Mouse (Mus musculus): ENCODE measurements around the gene Olfr397. TPM values are rescaled to one million over a fixed set of nuclear protein-coding genes. Genes with fewer than 3 reads are reported as not detected.

The Olfr397 gene
- polyA plus RNA-seq (2014; fragmentation: Illumina TruSeq; extraction: RNeasy Lipid Tissue Mini Kit (QIAGEN cat#74804); ENCODE audit: low read depth, low replicate concordance) = not detected

DNA sequence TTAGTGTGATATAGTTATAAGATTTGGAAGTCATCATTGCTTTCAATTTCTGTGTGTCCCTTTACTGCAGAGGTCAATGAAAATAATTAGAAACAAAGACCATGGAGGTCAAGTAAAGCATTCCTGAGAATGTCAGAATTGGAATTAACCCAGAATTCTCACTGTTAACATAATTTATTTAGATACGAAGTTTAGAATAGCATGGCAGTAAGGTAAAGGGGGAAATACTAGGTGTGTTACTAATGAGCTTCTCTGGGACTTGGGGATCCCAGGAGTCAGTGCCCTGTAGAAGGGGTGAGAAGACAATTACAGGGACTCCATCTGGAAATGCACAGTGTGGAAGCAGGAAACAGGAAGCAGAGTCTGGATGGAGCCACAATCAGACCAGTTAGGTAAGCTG is at the start of gene Olfr397:
Gene Olfr397 (plus strand): TSS at position 301 of the 400 bp plus-strand sequence.

DNA sequence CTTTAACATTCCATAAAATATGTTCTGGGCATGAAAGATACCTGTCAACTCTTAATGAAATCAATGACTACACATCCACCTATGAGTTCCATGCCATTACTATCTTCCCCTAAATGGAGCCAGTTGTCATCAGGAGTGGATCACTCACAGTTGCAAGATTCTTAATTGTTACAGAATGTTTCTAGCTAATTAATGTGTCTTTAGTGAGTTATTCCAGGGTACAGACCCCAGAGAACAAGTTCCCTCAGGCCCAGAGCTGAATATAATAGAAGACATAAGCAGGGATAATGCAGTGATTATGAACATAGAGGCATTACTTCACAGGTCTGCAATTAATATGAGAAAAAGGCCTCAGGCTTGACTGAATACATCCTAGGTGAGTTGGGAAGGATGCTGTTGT is 24.2 kb upstream of the Olfr397 start, which contains the start of gene Olfr23:
Gene Olfr23 (plus strand): TSS at position 301 of the 400 bp plus-strand sequence.

DNA sequence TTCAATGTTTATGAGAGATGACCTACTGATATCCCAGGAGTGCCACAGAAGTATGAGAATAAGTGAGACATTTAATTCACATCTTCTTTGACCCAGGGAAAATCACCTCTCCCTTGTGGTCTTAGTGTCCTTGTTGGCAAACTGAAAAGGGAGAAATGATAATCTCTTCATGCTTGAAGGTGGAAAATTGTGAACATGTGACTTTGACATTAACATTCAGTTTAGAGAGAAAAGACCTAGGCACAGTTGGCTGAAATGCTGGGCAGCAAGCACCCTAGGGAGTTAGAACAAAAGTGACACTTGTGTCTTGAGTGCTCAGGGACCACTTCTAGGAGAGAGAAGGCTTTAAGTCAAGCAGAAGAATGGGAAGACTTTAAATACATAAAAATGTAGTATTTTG is 29.7 kb downstream of the Olfr397 start, which contains the start of gene Olfr398:
Gene Olfr398 (minus strand): TSS at position 101 of the 400 bp plus-strand sequence.

Other genes with a start within 250 kb of the Olfr397 start
- not detected for gene Olfr389, start 180.1 kb upstream of the Olfr397 start, polyA plus RNA-seq (2014; fragmentation: Illumina TruSeq; extraction: RNeasy Lipid Tissue Mini Kit (QIAGEN cat#74804); ENCODE audit: low read depth, low replicate concordance)
- not detected for gene Olfr390, start 177.9 kb upstream of the Olfr397 start, polyA plus RNA-seq (2014; fragmentation: Illumina TruSeq; extraction: RNeasy Lipid Tissue Mini Kit (QIAGEN cat#74804); ENCODE audit: low read depth, low replicate concordance)
- gene Olfr391-ps, start 157.8 kb upstream of the Olfr397 start, polyA plus RNA-seq (2014; fragmentation: Illumina TruSeq; extraction: RNeasy Lipid Tissue Mini Kit (QIAGEN cat#74804); ENCODE audit: low read depth, low replicate concordance) = not detected
- gene Olfr392, start 143.8 kb upstream of the Olfr397 start, polyA plus RNA-seq (2014; fragmentation: Illumina TruSeq; extraction: RNeasy Lipid Tissue Mini Kit (QIAGEN cat#74804); ENCODE audit: low read depth, low replicate concordance) = not detected
- gene Olfr393, start 109.4 kb upstream of the Olfr397 start, polyA plus RNA-seq (2014; fragmentation: Illumina TruSeq; extraction: RNeasy Lipid Tissue Mini Kit (QIAGEN cat#74804); ENCODE audit: low read depth, low replicate concordance) = not detected
- gene Olfr394, start 70.0 kb upstream of the Olfr397 start, polyA plus RNA-seq (2014; fragmentation: Illumina TruSeq; extraction: RNeasy Lipid Tissue Mini Kit (QIAGEN cat#74804); ENCODE audit: low read depth, low replicate concordance) = not detected
- not detected for gene Olfr395, start 51.5 kb upstream of the Olfr397 start, polyA plus RNA-seq (2014; fragmentation: Illumina TruSeq; extraction: RNeasy Lipid Tissue Mini Kit (QIAGEN cat#74804); ENCODE audit: low read depth, low replicate concordance)
- gene Olfr23, start 24.1 kb upstream of the Olfr397 start, polyA plus RNA-seq (2014; fragmentation: Illumina TruSeq; extraction: RNeasy Lipid Tissue Mini Kit (QIAGEN cat#74804); ENCODE audit: low read depth, low replicate concordance) = not detected
- not detected for gene Olfr398, start 29.6 kb downstream of the Olfr397 start, polyA plus RNA-seq (2014; fragmentation: Illumina TruSeq; extraction: RNeasy Lipid Tissue Mini Kit (QIAGEN cat#74804); ENCODE audit: low read depth, low replicate concordance)
- gene Olfr139, start 95.7 kb downstream of the Olfr397 start, polyA plus RNA-seq (2014; fragmentation: Illumina TruSeq; extraction: RNeasy Lipid Tissue Mini Kit (QIAGEN cat#74804); ENCODE audit: low read depth, low replicate concordance) = not detected
- gene Olfr399, start 95.8 kb downstream of the Olfr397 start, polyA plus RNA-seq (2014; fragmentation: Illumina TruSeq; extraction: RNeasy Lipid Tissue Mini Kit (QIAGEN cat#74804); ENCODE audit: low read depth, low replicate concordance) = not detected
- gene Zfp616, start 109.1 kb downstream of the Olfr397 start, polyA plus RNA-seq (2014; fragmentation: Illumina TruSeq; extraction: RNeasy Lipid Tissue Mini Kit (QIAGEN cat#74804); ENCODE audit: low read depth, low replicate concordance) = not detected
- not detected for gene Olfr401, start 152.9 kb downstream of the Olfr397 start, polyA plus RNA-seq (2014; fragmentation: Illumina TruSeq; extraction: RNeasy Lipid Tissue Mini Kit (QIAGEN cat#74804); ENCODE audit: low read depth, low replicate concordance)
- not detected for gene Olfr402, start 192.7 kb downstream of the Olfr397 start, polyA plus RNA-seq (2014; fragmentation: Illumina TruSeq; extraction: RNeasy Lipid Tissue Mini Kit (QIAGEN cat#74804); ENCODE audit: low read depth, low replicate concordance)
- not detected for gene Olfr403, start 225.4 kb downstream of the Olfr397 start, polyA plus RNA-seq (2014; fragmentation: Illumina TruSeq; extraction: RNeasy Lipid Tissue Mini Kit (QIAGEN cat#74804); ENCODE audit: low read depth, low replicate concordance)

Data from adrenal gland, adult 10 weeks (tissue).